Mouse (Mus musculus) CH12.LX (cell line): ENCODE measurements around the gene Ager.

Source experiments
- CTCF ChIP-seq, 2 experiments: IDR thresholded peaks in 1 of 2; conservative IDR thresholded peaks in 1 of 2; 2 replicates each; pipeline ENCODE4 v1.5.1; 2011 to 2012; ENCODE audit warnings: low read depth in 2 of 2, low read length in 2 of 2, improper control_type of control experiment in 1 of 2, inconsistent platforms in 1 of 2, mild to moderate bottlenecking in 1 of 2, moderate library complexity in 1 of 2
- MXI1 ChIP-seq: IDR thresholded peaks from 2 replicates; pipeline ENCODE4 v1.6.1; 2011; ENCODE audit warnings: mild to moderate bottlenecking, low read depth, low read length, improper control_type of control experiment
- NRF1 ChIP-seq: IDR thresholded peaks from 2 replicates; pipeline ENCODE4 v1.6.1; 2014; ENCODE audit warnings: low read depth, mild to moderate bottlenecking, inconsistent platforms, low read length, improper control_type of control experiment, moderate library complexity
- POLR2A ChIP-seq: IDR thresholded peaks from 2 replicates; pipeline ENCODE4 v1.6.1; 2011; ENCODE audit warnings: low read depth, mild to moderate bottlenecking, improper control_type of control experiment, low read length
- POLR2AphosphoS2 ChIP-seq: IDR thresholded peaks from 2 replicates; pipeline ENCODE4 v1.6.1; 2011; ENCODE audit warnings: low read depth, low read length, improper control_type of control experiment
- SIN3A ChIP-seq: IDR thresholded peaks from 2 replicates; pipeline ENCODE4 v1.6.1; 2012; ENCODE audit warnings: low read length, improper control_type of control experiment, inconsistent platforms
- UBTF ChIP-seq: IDR thresholded peaks from 2 replicates; pipeline ENCODE4 v1.6.1; 2012; ENCODE audit warnings: low read depth, mild to moderate bottlenecking, inconsistent platforms, low read length, improper control_type of control experiment, moderate library complexity

- TF ChIP-seq UBTF, result no peak
- no peak for TF ChIP-seq MXI1
- TF ChIP-seq POLR2A, result no peak
- no peak for TF ChIP-seq SIN3A
- TF ChIP-seq CTCF (conservative IDR thresholded peaks at IDR 0.05 in 1 of 2, IDR thresholded peaks at IDR 0.05 in 1 of 2; ENCODE audit: low read depth in 2 of 2, low read length in 2 of 2), result no peak
- TF ChIP-seq POLR2AphosphoS2, result no peak
- TF ChIP-seq NRF1, result no peak
Measured at GRCm38 (mm10) chr17:34549156-34549555, 48.5 kb upstream of the Ager start.
